Mouse (Mus musculus) heart, postnatal 0 days (tissue): ENCODE data around the gene Rln3.

ENCODE experiments used
- CTCF ChIP-seq: IDR thresholded peaks from 2 replicates; pipeline ENCODE4 v1.5.1; 2016; ENCODE audit warnings: antibody characterized with exemption, control low read depth, low read depth
- EP300 ChIP-seq: IDR thresholded peaks from 2 replicates; pipeline ENCODE4 v1.6.1; 2016; ENCODE audit warnings: antibody characterized with exemption, low read depth

- TF ChIP-seq CTCF (no peak), EP300 (no peak)
Measured at GRCm38 (mm10) chr8:84065037-84065436, 20.2 kb upstream of the Rln3 start, which contains the start of gene Gm10643.
